Mouse (Mus musculus) layer of hippocampus, postnatal 25 days (tissue): ENCODE measurements around the gene Wasf3. TPM values are rescaled to one million over a fixed set of nuclear protein-coding genes. Genes with fewer than 3 reads are reported as not detected.

ENCODE experiments used
- total RNA-seq, 2 experiments: library from RNA; stranded (reverse); gene quantifications; 2 replicates each; pipeline ENCODE4 v1.2.3; 2021

The Wasf3 gene
- total RNA-seq, 2 experiments from 2014 or later = 97.5 to 111 TPM

Other genes starting within 250 kb of the Wasf3 start
- not detected for gene Gm5565, start 224.4 kb upstream of the Wasf3 start, total RNA-seq
- gene Gm6309, start 214.3 kb upstream of the Wasf3 start, total RNA-seq = not detected
- 1 to 10 TPM in 1 of 2 experiments, under 1 TPM in 1; 0.59 to 1.2 TPM for gene 1700001J03Rik, start 199.7 kb upstream of the Wasf3 start, total RNA-seq
- gene Rnf6, start 163.4 kb upstream of the Wasf3 start, total RNA-seq = 10 to 100 TPM; 60.8 to 64.6 TPM
- gene Cdk8, start 153.8 kb upstream of the Wasf3 start, total RNA-seq = 10 to 100 TPM; 39.7 to 48.8 TPM
- not detected for gene Gm6408, start 97.0 kb downstream of the Wasf3 start, total RNA-seq
- not detected for gene Gm6370, start 106.4 kb downstream of the Wasf3 start, total RNA-seq
- not detected for gene 4930449I24Rik, start 117.4 kb downstream of the Wasf3 start, total RNA-seq
- not detected for gene Gm3402, start 129.1 kb downstream of the Wasf3 start, total RNA-seq
- gene Gm3404, start 140.8 kb downstream of the Wasf3 start, total RNA-seq = not detected
- not detected for gene Gm3409, start 152.7 kb downstream of the Wasf3 start, total RNA-seq
- not detected for gene Gm3415, start 171.2 kb downstream of the Wasf3 start, total RNA-seq
- gene Gpr12, start 200.3 kb downstream of the Wasf3 start, total RNA-seq = 10 to 100 TPM; 40.9 to 44.1 TPM